Mouse (Mus musculus) megakaryocyte-erythroid progenitor cell, adult 5-6 weeks (primary cell): ENCODE data around the gene Ermp1. TPM values are rescaled to one million over a fixed set of nuclear protein-coding genes. Genes with fewer than 3 reads are reported as not detected.

Experiments used
- ATAC-seq: replicated peaks from 2 replicates; pipeline ENCODE4 v1.8.0; 2016; ENCODE audit warnings: mild to moderate bottlenecking, inconsistent platforms; ENCODE audit not compliant: severe bottlenecking, poor library complexity, low FRiP score, low TSS enrichment
- total RNA-seq, 2 experiments: library from RNA; stranded (forward) in 1 of 2; stranded (reverse) in 1 of 2; fragments of 200-1000, 215-1000 nt in 1 of 2; fragments of >200 nt in 1 of 2; fragmentation: Nextera tagmentation in 1 of 2; gene quantifications; 2 replicates each; pipeline ENCODE4 v1.2.3; 2014 to 2017

Gene Ermp1
- total RNA-seq, 2 experiments from 2014 or later: 19.9 to 31.1 TPM

DNA sequence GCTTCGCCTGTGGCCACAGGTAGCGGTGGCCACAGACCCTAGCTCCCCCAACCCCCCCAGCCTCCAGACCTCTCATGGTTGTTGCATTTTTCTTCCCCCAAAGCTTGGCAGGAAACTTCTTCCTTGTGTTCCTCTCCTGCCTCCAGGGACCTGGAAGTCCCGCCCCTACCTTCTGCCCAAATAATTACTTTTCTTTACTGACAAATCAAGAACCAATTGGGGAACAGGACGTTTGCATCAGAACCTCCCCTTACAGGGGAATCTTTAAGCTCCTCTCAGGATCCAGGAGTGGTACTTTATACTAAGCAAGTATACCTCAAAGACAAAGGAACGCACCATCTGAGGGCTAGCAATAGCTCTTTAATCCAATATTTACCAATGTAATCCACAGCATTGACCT lies 16.7 kb upstream of the Ermp1 start:
- no peak for ATAC-seq

DNA sequence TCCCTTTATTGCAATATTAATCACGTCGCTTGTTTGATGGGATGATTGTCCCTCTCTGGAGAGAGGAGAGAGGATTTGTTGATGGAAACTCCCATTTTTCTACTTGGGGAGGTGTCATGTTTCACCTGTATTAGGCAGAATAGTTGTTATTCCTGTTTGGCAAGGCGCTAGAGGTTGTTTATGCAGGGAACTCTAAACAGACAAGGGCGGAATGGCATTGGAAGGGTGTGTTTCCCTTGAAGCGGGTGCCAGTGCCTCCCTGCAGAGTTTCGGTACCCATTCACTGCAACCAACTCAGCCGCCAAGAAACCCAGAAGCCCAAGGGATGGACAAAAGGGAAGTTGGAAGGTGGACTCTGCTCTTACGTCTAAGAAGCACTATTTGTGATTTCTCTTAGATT lies 15.6 kb upstream of the Ermp1 start:
- no peak for ATAC-seq

DNA sequence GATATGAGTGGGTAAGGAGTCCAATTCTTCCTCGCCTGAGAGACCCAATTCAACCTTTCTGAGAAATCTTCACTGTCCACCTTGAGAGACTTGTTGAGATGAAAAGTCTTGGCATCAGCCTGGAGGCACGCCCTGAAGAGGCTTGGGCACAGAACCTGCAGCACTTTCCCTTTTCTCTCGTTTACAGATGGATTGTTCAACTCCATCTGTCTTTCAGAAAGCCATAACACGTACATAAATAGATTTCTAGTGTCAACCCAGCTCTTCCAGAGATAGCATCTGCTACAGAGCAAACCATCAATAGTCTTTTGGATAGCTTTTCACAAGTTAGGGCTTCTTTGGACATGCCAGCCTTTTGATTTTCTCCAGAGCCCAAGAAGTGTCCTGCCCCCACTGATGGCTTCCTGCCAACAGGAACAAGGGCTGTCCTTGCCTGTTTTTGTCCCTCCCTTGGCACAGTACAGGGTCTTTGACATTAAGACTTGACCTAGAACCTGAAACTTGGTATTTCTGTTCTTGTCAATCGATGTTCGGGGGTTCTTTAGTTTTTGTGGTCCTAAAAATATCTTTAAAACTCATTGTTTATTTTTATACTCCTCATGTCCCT lies 13.9 kb upstream of the Ermp1 start:
- ATAC-seq: no peak

DNA sequence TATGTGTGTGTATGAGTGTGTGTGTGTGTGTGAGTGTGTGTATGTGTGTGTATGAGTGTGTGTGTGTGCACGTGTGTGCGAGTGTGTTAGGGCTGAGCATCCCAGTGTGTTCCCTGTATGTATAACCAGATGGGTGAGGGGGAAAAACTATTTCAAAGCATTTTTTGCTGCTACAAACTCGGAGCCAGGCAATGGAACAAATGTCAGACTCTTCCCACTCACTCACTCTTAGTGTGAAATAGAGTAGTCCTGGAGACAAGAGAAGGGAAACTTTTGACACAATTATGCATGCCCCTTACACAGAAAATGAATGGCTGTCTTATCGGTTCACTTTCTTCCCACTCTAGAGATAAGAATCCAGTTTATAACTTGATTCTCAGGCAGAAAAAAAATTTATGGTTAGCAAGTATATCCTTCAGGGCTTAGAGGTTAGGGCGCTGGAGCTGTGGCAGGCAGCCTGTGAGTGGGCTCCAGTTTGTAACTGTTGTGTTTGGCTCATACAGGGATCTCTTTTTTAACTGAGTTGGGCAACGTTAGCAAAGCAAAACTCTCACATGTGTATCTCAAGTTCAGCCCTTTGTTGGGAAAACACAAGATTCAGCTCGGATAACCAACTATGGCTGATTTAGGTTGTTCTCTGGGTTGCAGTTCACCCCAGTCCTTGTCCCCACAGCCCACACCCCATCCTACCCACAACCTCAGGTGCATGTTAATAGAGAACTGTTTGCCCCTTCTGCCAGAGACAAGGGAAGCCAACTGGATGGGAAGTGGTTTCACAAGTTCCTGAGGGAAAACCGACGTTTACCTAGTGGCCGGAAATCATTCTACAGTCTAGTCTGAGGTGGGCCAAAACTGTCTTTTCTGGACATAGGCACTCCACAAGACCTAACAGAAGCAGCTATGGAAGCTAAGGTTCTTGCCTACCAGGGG lies 12.9 kb upstream of the Ermp1 start:
- ATAC-seq: no peak

DNA sequence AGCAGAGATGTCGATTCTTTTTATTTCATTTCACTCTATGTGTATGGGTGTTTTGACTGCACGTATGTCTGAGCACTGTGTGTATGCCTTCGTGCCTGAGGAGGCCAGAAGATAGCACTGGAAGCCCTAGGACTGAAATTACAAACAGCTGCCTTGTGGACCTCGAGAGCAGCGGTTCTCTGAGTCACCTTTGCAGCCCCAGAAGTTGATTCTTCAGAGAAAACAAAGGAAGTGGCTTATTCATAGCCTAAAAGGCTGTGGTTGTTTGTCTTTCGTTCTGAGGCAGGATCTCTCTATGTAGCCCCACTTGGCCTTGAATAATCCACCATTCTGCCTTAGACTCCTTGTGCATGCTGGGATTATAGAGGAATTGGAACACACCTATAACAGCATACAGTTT lies 11.5 kb upstream of the Ermp1 start:
- no peak for ATAC-seq

DNA sequence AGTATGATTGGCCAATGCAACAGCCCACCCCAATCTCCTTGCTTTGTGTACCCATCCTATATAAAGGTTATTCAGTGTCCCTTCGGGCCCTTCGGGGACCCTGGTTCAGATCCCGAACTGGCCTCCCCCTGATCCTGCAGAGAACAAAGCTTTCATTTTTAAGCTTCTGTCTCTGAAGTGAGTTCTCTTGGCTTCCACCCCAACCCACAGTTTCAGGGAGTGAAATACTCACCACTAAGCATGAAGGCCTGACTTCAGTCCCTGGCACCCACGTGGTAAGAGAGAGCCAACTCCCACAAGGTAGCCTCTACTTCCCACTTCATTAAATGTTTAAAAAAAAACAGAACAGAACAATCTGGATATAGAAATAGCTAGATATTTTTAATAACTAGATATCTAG lies 10.6 kb upstream of the Ermp1 start:
- ATAC-seq: no peak

DNA sequence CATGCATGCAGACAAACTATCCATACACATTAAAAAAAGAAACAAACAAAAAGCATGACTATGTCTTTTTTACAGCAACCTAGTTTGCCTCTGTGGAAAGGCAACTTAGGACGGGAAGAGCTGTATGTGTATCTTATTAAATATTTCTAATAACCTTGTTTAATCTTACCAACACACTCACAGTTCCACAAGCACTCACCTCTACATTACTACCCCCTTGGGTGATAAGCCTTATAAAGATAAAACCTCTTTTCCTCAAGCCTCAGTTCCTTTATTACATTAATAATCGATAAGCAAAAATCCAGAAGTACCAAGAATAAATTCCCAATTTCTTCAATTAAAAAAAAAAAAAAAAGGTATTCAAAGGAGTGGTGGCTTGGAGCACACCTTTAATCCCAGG lies 9.3 kb upstream of the Ermp1 start:
- ATAC-seq: no peak

DNA sequence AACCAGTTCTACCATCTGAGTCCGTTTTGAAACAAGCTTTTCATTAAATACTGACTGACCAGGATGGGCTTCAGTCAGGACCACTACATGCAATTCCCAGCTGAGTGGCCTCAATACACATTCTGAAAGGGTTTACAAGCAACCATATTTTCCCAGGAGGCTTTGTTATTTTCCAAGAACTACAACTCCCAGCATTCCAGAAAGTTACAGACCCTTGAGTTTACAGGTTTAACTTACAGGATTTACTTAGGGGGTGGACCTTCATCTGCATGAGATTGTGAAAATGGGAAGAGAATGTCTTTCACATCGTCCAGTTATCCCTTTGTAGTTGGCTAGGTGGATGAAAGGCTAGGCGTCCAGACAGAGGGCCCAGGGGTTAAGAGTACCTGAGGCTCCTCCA lies 8.8 kb upstream of the Ermp1 start:
- no peak for ATAC-seq

DNA sequence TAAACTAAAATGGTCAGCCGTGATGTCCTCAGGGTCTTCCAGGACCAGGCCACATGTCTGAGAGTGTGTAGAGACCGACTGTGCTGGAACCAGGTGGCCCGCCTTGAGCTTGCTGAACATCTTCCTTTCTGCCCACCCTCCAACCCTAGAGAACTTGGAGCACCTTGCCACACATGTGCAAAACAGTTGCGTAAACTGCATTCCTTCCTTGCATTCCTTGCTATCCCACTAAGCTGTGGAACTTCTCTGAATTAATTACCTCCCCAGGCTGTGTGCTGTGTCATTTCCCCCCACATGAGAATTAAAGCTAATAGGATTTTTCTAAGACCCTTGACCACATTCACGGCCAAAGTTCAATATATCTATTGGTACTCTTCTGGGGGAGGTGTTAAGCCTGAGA lies 8.4 kb upstream of the Ermp1 start:
- ATAC-seq: no peak

DNA sequence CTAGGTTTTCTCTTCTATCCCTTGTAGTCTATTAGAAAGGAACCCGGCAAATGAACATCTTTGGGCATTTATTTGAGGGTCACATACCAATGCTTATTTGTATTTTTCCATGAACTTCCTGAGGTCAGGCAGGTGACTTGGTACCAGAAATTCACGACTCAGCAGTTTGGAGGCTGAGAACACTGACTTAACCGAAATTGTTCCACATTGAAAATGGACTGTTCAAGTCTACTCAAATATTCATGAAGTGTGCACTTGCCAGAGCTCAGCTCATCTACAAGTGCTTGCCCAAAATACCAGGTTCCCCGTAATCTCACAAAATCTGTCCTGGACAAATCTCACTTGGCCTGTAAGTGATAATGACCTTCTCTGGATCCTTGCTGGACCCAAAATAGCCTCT lies 7.8 kb upstream of the Ermp1 start:
- no peak for ATAC-seq

DNA sequence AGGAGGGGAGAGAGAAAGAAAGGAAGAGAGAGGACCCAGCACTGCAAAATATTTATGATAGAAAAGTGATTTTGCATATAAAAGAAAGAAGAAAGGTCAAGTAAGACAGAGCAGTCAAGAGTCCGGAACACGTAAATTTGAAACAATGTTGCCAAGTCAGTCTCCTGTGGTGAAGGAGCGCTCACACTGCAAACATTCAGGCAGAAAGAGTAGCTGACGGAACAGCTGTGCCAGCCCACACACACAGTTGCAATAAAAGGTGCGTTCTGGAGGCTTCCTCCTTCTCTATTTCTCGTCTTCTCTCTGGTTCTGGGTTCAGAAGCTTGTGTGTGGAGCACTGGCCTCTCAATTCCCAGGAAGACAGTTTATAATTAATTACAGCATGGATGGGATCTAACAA lies 6.9 kb upstream of the Ermp1 start:
- ATAC-seq: no peak

DNA sequence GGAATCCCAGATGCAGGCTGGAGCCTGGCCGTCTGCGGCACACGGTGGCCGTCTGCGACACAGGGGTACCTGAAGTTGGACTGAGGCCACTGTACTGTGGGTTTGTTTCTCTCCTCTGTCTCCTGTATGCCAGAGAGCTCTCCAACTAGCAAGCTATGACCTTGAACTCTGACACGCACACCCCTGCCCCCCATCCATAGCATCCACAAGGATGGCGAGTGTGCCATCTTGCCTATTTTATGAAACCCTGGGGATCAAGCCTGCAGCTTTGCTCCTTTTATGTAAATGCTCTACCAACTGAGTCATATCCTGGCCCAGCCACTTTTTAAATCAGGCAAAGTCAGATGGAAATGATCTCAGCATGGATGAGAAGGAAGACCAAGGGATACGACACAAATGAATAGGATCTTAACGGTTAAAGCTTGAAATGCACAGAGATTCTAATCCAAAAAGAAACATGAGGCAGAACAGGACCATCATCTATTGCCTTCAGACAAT lies 5.6 kb upstream of the Ermp1 start:
- no peak for ATAC-seq

DNA sequence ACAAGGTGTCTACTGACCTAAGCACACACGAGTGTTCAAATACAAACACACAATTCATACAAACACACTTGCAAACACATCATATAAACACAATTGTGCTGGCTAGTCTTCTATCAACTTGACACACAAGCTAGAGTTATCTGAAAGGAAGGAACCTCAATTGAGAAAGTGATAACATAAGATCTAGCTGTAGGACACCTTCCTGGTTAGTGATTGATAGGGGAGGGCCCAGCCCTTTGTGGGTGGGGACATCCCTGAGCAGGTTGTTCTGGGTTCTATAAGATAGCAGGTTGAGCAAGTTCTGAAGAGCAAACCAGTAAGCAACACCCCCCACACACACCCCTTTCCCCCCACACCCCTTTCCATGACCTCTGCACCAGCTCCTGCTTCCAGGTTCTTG lies 1.5 kb upstream of the Ermp1 start:
- ATAC-seq: 0 out of 2 replicates have a peak, but pooled peaks have one; percentile 14

DNA sequence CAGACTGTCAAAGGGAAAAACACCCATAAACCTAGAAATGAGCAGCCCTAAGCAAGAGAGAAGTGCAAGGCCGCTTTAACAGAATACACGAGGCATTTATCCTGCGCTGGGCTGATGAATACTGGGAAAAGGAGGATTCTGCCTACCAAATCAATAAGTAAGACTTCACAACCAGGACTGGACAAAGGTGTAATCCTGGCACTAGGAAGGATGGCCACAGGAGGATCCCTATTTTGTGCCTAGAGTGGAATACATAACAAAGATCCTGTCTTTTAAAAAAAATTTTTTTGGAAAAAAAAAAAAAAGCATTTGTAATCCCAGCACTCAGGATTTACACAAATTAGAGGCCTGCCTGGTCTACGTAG lies 317 bp upstream of the Ermp1 start:
- no peak for ATAC-seq

DNA sequence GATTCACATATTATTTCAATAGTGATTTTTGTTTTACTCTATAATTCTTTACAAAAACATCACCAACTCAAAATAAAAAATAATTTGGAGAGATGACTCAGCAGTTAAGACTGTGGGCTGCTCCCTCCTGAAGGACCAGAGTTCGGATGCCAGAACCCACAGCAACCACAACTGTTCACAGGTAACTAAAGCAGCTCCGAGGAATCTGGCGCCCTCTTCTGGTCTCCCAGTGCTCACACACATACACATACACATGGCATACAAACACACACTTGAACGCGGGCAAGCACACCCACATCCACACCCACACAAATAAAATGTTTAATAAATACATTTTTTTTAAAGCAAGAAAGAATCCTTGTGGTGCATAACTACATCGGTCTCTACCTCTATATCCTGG lies 3.5 kb downstream of the Ermp1 start:
- no peak for ATAC-seq

DNA sequence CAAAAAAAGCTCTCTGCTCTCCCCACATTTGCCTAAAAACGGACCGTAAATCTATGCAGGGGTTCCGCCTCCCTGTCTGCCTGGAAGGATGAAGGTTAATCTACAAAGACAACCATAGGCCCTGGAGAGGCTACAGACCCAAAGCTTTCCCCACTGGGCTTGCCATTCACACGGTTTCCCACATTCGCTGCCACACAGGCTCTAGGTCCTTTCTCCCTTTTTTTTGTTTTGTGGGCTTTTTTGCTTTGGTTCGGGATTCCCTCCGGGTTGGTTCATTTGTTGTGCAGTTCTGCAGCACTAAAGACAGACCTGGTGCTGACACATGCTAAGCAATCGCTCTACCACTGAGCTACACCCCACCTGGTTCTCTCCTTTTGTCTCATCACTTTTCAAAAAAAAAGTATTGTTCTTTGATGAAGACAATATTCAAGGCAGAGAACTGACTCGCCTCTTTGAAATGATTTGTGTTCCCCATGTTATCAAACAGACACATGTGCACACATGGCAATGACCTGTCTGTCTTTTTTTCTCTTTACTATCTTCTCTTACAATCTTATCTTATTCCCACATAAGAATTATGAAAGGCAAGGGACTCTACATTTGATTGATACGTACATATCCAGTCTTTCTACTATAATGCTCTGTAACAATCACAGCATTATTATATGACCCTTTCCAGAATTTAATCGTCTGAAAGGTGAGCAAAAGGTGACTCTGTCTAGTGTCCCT lies 4.9 kb downstream of the Ermp1 start:
- no peak for ATAC-seq

DNA sequence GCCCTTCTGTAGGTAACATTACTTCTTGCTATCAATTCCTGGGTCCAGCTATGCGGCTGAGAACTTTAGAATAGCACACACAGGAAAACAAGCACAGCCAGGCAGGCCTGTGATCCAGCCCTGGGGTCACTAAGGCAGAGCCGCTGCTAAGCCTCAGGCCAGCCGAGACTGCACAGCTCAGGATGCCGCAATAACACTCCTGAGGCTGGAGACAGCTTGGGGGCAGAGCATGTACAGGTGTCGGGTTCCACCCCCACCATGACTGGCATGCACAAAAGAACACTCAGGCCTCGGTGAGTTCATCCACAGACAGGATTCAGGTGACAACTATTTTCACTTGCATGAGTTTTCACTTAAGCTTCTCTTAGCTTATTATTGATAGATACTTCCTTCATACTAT lies 6.0 kb downstream of the Ermp1 start:
- 0 out of 2 replicates have a peak, but pooled peaks have one; percentile 30 for ATAC-seq

DNA sequence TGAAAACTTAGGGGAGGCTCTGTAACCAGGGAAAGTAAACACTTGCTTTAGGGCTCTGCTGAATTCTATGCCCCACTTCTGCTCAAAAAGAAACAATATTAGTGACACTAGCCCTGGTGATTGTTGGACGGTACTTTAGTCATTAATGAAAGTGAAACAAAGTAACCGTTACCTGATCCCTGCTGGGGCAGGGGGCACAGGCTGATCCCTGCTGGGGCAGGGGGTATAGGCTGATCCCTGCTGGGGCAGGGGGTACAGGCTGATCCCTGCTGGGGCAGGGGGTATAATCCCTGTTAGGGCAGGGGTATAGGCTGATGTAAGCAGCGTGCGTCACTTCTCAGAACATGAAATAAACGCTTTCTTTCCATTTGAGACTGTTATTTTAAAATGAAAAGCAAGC lies 6.7 kb downstream of the Ermp1 start:
- ATAC-seq: no peak

DNA sequence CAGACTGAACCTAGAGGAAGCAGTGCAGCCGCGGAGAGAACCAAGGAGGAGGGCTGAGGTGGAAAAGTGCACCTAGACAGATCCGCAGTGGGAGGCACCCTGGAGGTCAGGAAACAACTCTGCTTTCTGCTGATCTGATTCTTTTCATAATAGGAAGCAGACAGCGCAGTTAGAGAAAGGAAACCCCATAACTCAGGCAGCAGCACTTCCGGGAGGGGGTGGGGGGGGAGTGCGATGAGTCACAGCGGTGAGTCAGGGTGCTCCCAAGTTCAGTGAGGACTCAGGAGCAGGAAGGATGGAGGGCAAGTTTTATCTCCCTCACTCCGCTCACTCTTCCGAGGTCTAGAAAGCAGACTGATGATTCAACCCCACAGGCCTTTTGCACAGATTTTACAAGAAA lies 7.2 kb downstream of the Ermp1 start:
- no peak for ATAC-seq

DNA sequence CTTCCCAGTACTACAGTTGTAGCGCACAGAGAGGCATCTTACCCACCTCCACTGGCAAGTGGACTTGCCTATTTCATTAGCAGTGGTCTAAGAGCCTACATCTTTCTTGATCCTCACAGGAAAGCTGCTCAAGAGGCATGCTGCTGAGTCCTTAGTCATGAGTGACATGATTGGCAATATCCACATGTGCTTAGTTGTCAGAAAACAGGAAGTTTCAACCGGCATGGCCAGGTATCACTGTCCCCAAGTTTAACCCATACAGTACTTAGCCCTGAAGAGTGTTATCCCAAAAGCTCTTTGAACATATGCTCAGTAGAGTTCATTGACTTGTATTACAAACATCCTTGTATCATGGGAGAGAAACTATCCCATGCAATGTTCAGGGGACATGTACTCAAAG lies 36.1 kb downstream of the Ermp1 start:
- ATAC-seq: no peak
